Mouse (Mus musculus) forebrain, postnatal 0 days (tissue): ENCODE results near the gene Sumf1. TPM values are rescaled to one million over a fixed set of nuclear protein-coding genes. Genes with fewer than 3 reads are reported as not detected.

Experiments used
- ATAC-seq: fragments of 200-750 bp; cut with Nextera tagmentation; 2 replicates; pipeline ENCODE4 v1.8.0; 2017; ENCODE audit warnings: mild to moderate bottlenecking, moderate library complexity
- DNase-seq: peaks from one replicate; pipeline ENCODE4 v3.0.0-alpha.2; 2015
- H3K27ac ChIP-seq: fragments of 300-500 bp; sonication (generic); 2 replicates; pipeline ENCODE4 v1.5.1; 2014; ENCODE audit warnings: low read depth, mild to moderate bottlenecking, antibody characterized with exemption, low read length, moderate library complexity, mixed read lengths
- H3K27me3 ChIP-seq: fragments of 300-500 bp; sonication (generic); 2 replicates; pipeline ENCODE4 v1.6.1; 2014; ENCODE audit warnings: mild to moderate bottlenecking, low read length, mixed read lengths; ENCODE audit not compliant: insufficient read depth
- H3K36me3 ChIP-seq: fragments of 300-500 bp; sonication (generic); 2 replicates; pipeline ENCODE4 v1.6.1; 2014; ENCODE audit warnings: mild to moderate bottlenecking, moderate library complexity; ENCODE audit not compliant: insufficient read depth
- H3K4me1 ChIP-seq: fragments of 300-500 bp; sonication (generic); 2 replicates; pipeline ENCODE4 v1.6.1; 2014; ENCODE audit warnings: antibody characterized with exemption; ENCODE audit not compliant: insufficient read depth
- H3K4me2 ChIP-seq: fragments of 300-500 bp; sonication (generic); 2 replicates; pipeline ENCODE4 v1.6.1; 2014; ENCODE audit warnings: low read depth, mild to moderate bottlenecking, moderate library complexity
- H3K4me3 ChIP-seq: fragments of 300-500 bp; sonication (generic); 2 replicates; pipeline ENCODE4 v1.5.1; 2014; ENCODE audit warnings: low read depth, low read length, mixed read lengths
- H3K9ac ChIP-seq: fragments of 300-500 bp; sonication (generic); 2 replicates; pipeline ENCODE4 v1.6.1; 2014; ENCODE audit warnings: mild to moderate bottlenecking
- H3K9me3 ChIP-seq: fragments of 300-500 bp; sonication (generic); 2 replicates; pipeline ENCODE4 v1.6.1; 2016; ENCODE audit warnings: low read length
- CTCF ChIP-seq: sonication (generic); IDR thresholded peaks from 2 replicates; pipeline ENCODE4 v1.5.1; 2016; ENCODE audit warnings: antibody characterized with exemption, control low read depth, low read depth
- WGBS: fragments of 180-500 bp; shearing (Covaris S2); extraction: QIAGEN DNeasy Blood & Tissue Kit; methylation state at CpG from one replicate; pipeline ENCODE4 v1.1.7; 2014; 5-methylcytosine and 5-hydroxymethylcytosine counted together
- polyA plus RNA-seq: library from polyadenylated mRNA; unstranded; fragments of >200 nt; fragmentation: Nextera tagmentation; extraction: Ambion mirVana; gene quantifications from 2 replicates; pipeline ENCODE4 v1.2.1, GENCODE M21; 2015
- total RNA-seq: library from RNA; depleted of rRNA; stranded (reverse); fragments of >200 nt; gene quantifications from 2 replicates; pipeline ENCODE4 v1.2.3, GENCODE M21; 2014

The Sumf1 gene
- total and polyA plus RNA-seq, 2 experiments from 2014 or later: 11.6 to 18.3 TPM

DNA sequence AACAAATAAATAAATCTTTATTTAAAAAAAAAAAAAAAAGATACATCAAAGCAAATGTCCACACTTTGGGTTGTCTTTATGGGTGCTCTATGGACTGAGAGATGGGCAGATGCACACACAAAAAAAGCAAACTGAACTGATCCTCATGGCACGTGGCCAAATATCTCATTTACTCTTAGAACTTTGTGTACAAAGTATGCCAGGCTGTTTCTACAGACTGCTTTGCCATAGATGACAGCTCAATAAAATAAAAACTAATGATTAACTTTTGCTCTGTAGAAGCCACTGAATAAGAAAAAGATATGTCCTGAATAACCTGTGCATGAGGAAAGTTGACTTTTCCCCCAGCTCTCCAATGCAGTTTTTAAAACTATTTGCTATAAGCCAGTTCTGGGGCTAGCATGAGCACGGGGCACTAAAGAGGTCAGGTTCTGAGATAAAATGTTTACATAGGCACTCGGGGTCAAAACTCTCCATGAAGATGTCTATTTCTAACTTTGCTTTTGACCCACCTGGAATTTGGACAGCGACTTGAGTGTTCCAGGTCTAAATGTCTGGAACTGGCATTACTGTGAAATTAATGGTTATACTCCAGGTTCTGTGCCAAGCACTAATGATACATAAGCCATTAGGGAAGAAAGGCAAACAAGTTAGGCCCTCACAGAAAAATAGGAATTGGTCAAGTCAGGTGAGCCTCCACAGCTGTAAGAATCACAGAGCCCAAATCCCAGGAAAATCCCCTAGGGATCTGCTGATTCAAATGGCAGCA, 44.5 kb downstream of the Sumf1 start:
- Histone ChIP-seq H3K4me3 (no peak overlapping the region), H3K4me1 (0 out of 2 replicates have a peak, but pooled peaks cover 4% of the 10 kb centered on the region), H3K36me3 (no peaks in the 10 kb centered on the region), H3K27ac (no peak overlapping the region), H3K9me3 (no peaks in the 10 kb centered on the region), H3K9ac (no peak overlapping the region), H3K4me2 (no peak overlapping the region), H3K27me3 (no peaks in the 10 kb centered on the region)
- TF ChIP-seq CTCF: no peak
- 98% methylated on average over 4 of the region's 4 CpGs for WGBS
- ATAC-seq (no peak), DNase-seq (no peak)

DNA sequence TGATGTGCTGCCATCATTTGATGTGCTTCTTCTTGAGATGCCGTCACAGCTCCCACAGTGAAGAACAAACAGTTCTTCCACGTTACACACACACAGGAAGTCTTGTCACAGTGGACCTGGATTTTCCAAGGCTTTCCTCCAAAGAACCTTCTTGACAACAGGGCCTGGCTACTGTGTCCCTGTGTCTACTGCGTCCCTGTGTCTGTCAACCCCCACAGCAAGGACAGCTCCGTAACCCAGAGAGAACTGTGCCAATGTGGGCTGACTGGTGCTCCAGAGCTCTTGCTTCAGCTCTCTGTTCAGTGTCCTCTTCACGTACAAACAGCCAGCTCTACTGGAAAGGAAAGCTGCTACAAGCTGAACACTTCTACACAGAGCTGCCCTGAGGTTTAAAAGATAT, 48.4 kb downstream of the Sumf1 start:
- WGBS: 91% methylated on average over 5 of the region's 5 CpGs
- H3K4me1 ChIP-seq: no peaks in the 10 kb centered on the region
- no peaks in the 10 kb centered on the region for H3K9me3 ChIP-seq
- H3K27ac ChIP-seq: no peak overlapping the region
- no peak overlapping the region for H3K4me2 ChIP-seq
- DNase-seq (no peak), ATAC-seq (no peak)
- no peaks in the 10 kb centered on the region for H3K27me3 ChIP-seq
- TF ChIP-seq CTCF: no peak
- no peak overlapping the region for H3K4me3 ChIP-seq
- H3K9ac ChIP-seq: no peak overlapping the region
- no peaks in the 10 kb centered on the region for H3K36me3 ChIP-seq

- Histone ChIP-seq H3K4me1 (no peaks in the 10 kb centered on the region), H3K9ac (no peak overlapping the region), H3K27me3 (no peaks in the 10 kb centered on the region), H3K36me3 (no peaks in the 10 kb centered on the region), H3K9me3 (no peaks in the 10 kb centered on the region), H3K4me2 (no peak overlapping the region), H3K27ac (no peak overlapping the region), H3K4me3 (no peak overlapping the region)
- no peak for TF ChIP-seq CTCF
- WGBS: 93% methylated on average over 1 of the region's 1 CpGs
- DNase-seq (no peak), ATAC-seq (no peak)
Observed at GRCm38 (mm10) chr6:108136286-108136685, 49.1 kb downstream of the Sumf1 start.

GRCm38 (mm10) chr6:108132268-108132935, 53.0 kb downstream of the Sumf1 start:
- Histone ChIP-seq H3K9ac (no peak overlapping the region), H3K4me1 (no peaks in the 10 kb centered on the region), H3K36me3 (no peaks in the 10 kb centered on the region), H3K4me2 (no peak overlapping the region), H3K4me3 (no peak overlapping the region), H3K9me3 (no peaks in the 10 kb centered on the region), H3K27me3 (no peaks in the 10 kb centered on the region), H3K27ac (no peak overlapping the region)
- 93% methylated on average over 5 of the region's 5 CpGs for WGBS
- no peak for TF ChIP-seq CTCF
- no peak for DNase-seq
- ATAC-seq: no peak

- Histone ChIP-seq H3K4me2 (no peak overlapping the region), H3K4me3 (no peak overlapping the region), H3K9me3 (no peaks in the 10 kb centered on the region), H3K4me1 (no peaks in the 10 kb centered on the region), H3K27ac (no peak overlapping the region), H3K36me3 (no peaks in the 10 kb centered on the region), H3K27me3 (no peaks in the 10 kb centered on the region), H3K9ac (no peak overlapping the region)
- 75% methylated on average over 5 of the region's 5 CpGs for WGBS
- ATAC-seq (peak; percentile 69), DNase-seq (no peak)
- TF ChIP-seq CTCF: no peak
Observed at GRCm38 (mm10) chr6:108130718-108131117, 54.7 kb downstream of the Sumf1 start.

DNA sequence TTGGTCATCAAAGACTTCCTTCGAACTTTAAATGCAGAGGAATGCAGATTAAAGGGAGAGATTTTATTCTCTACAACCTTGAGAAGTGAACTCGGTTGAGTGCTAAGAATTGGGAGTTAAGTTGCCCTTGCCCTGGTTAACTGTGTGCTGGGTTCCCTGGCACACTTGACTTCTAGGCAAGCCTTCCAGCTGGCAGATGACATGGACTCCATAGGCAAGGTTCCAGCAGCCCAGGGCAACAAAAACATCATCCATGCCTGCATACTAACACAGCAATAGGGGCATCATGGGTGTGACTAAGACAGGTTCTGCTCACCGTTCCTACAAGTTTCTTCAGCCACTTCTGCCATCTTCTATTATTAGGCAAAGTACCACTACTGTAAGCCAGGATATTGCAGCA, 58.8 kb downstream of the Sumf1 start:
- H3K36me3 ChIP-seq: no peaks in the 10 kb centered on the region
- ATAC-seq (no peak), DNase-seq (no peak)
- no peaks in the 10 kb centered on the region for H3K9me3 ChIP-seq
- no peak overlapping the region for H3K27ac ChIP-seq
- H3K4me3 ChIP-seq: no peak overlapping the region
- no peak for TF ChIP-seq CTCF
- H3K27me3 ChIP-seq: no peaks in the 10 kb centered on the region
- H3K9ac ChIP-seq: no peak overlapping the region
- no peak overlapping the region for H3K4me2 ChIP-seq
- WGBS: 84% methylated on average over 3 of the region's 3 CpGs
- no peaks in the 10 kb centered on the region for H3K4me1 ChIP-seq

DNA sequence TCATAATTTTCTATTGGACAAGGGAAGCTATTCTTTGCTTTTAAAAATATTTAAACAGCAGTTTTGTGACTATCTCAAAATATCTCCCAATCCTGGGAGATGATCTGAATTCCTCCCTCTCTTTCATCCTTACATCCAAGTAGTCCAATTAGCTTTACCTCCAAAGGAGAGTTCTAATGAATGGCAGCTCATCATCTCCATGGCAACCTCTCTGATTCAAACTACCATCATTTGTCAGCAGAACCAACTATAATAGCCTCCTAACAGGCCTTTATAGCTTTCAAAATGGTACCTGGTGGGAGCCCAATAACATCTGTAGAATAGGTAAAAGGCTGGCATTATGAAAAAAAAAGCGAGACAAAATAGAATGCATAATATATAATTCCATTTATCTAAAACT, 59.9 kb downstream of the Sumf1 start:
- Histone ChIP-seq H3K27me3 (no peaks in the 10 kb centered on the region), H3K27ac (no peak overlapping the region), H3K4me2 (no peak overlapping the region), H3K9ac (no peak overlapping the region), H3K36me3 (no peaks in the 10 kb centered on the region), H3K4me3 (no peak overlapping the region), H3K9me3 (no peaks in the 10 kb centered on the region), H3K4me1 (no peaks in the 10 kb centered on the region)
- 22% methylated on average over 1 of the region's 1 CpGs for WGBS
- DNase-seq (no peak), ATAC-seq (no peak)
- TF ChIP-seq CTCF: no peak
